Mouse (Mus musculus) erythroblast, embryonic 14.5 days (primary cell): ENCODE results near the gene Tubd1.

Experiments
- GATA1 ChIP-seq: IDR thresholded peaks from 2 replicates; pipeline ENCODE4 v1.6.1; 2012; ENCODE audit warnings: low read length, inconsistent platforms, mixed read lengths
- TAL1 ChIP-seq: IDR thresholded peaks from 3 replicates; pipeline ENCODE4 v1.6.1; 2012; ENCODE audit warnings: low read length, inconsistent platforms, mixed read lengths

GRCm38 (mm10) chr11:86586868-86587792 is 42.3 kb downstream of the Tubd1 start:
- TF ChIP-seq TAL1 (no peak; the same call in 2 of the 3 replicates), GATA1 (no peak)
